Mouse (Mus musculus) cortical plate, adult 2 months (tissue): ENCODE measurements around the gene Foxo6.

Source experiments
- CTCF ChIP-seq: fragments of 200-500 bp; IDR thresholded peaks from 2 replicates; pipeline ENCODE4 v1.5.1; 2011; ENCODE audit warnings: mild to moderate bottlenecking, control low read depth, low read length; ENCODE audit not compliant: insufficient read depth; ENCODE audit errors: extremely low read depth
- POLR2A ChIP-seq: fragments of 200-500 bp; IDR thresholded peaks from 2 replicates; pipeline ENCODE4 v1.6.1; 2011; ENCODE audit warnings: mild to moderate bottlenecking, low read length, control low read depth; ENCODE audit not compliant: insufficient read depth; ENCODE audit errors: extremely low read depth

DNA sequence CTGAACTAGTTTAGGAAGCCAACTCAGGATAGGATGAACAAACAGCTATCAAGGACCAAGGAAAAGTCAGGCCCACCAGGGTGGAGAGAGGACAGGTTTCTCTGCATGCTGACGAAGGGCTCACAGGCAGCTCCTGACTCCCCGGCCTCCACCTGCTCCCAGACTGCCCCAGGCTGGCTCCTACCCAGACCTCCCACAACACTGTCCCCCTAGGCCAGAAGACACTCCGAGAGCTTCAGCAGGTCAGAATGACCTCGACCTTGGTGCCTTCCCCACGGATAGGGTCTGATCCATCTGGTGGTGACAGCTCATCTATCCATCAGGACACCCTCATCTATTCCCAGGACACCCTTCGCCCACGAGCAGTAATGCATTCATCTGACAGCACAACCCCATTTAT lies 13.6 kb downstream of the Foxo6 start:
- TF ChIP-seq POLR2A (no peak), CTCF (no peak)
